Mouse (Mus musculus) liver, embryonic 14.5 days (tissue): ENCODE measurements around the gene Gramd1b. TPM values are rescaled to one million over a fixed set of nuclear protein-coding genes. Genes with fewer than 3 reads are reported as not detected.
A peak's percentile ranks its signal among the peaks of the same experiment; 100 is the strongest.

Experiments used
- ATAC-seq: fragments of 200-750 bp; cut with Nextera tagmentation; 2 replicates; pipeline ENCODE4 v1.8.0; 2017; ENCODE audit warnings: moderate number of reproducible peaks, mild to moderate bottlenecking, moderate library complexity; ENCODE audit not compliant: insufficient read depth
- DNase-seq, 3 experiments: peaks; one replicate each; pipeline ENCODE4 v3.0.0-alpha.2; 2012 to 2013; ENCODE audit warnings: low read depth in 3 of 3, low spot score in 3 of 3
- H3K27ac ChIP-seq: fragments of 300-500 bp; sonication (generic); 2 replicates; pipeline ENCODE4 v1.5.1; 2014; ENCODE audit warnings: moderate library complexity, mild to moderate bottlenecking, control low read depth, inconsistent platforms
- H3K27me3 ChIP-seq: fragments of 300-500 bp; sonication (generic); 2 replicates; pipeline ENCODE4 v1.6.1; 2014; ENCODE audit warnings: mild to moderate bottlenecking, low read length, moderate library complexity; ENCODE audit not compliant: control insufficient read depth, insufficient read depth
- H3K36me3 ChIP-seq: fragments of 300-500 bp; sonication (generic); replicated peaks from 2 replicates; pipeline ENCODE4 v1.6.1; 2014; ENCODE audit warnings: low read depth; ENCODE audit not compliant: control insufficient read depth, insufficient read depth
- H3K4me1 ChIP-seq, 2 experiments: fragments of 200-500 bp in 1 of 2; fragments of 300-500 bp in 1 of 2; sonication (generic) in 1 of 2; replicated peaks; 2 replicates each; pipeline ENCODE4 v1.6.1; 2012 to 2014; ENCODE audit warnings: antibody characterized with exemption in 1 of 2, inconsistent platforms in 1 of 2, low read length in 1 of 2; ENCODE audit not compliant: control insufficient read depth in 2 of 2, insufficient read depth in 2 of 2
- H3K4me2 ChIP-seq: fragments of 300-500 bp; sonication (generic); 2 replicates; pipeline ENCODE4 v1.6.1; 2014; ENCODE audit warnings: low read depth, mild to moderate bottlenecking, control low read depth, moderate library complexity
- H3K4me3 ChIP-seq, 2 experiments: fragments of 200-500 bp in 1 of 2; fragments of 300-500 bp in 1 of 2; sonication (generic) in 1 of 2; 2 replicates each; pipeline ENCODE4 v1.5.1; 2012 to 2014; ENCODE audit warnings: low read depth in 2 of 2, low read length in 2 of 2, mild to moderate bottlenecking in 2 of 2, control low read depth in 1 of 2, inconsistent platforms in 1 of 2, moderate library complexity in 1 of 2; ENCODE audit not compliant: insufficient read depth in 1 of 2
- H3K9ac ChIP-seq: fragments of 300-500 bp; sonication (generic); replicated peaks from 2 replicates; pipeline ENCODE4 v1.6.1; 2014; ENCODE audit warnings: mild to moderate bottlenecking, control low read depth, moderate library complexity
- H3K9me3 ChIP-seq: fragments of 300-500 bp; sonication (generic); 2 replicates; pipeline ENCODE4 v1.6.1; 2016; ENCODE audit warnings: low read length, mixed read lengths; ENCODE audit not compliant: control insufficient read depth
- CTCF ChIP-seq: IDR thresholded peaks from 2 replicates; pipeline ENCODE4 v1.5.1; 2016; ENCODE audit warnings: antibody characterized with exemption, low read depth, control low read depth
- EP300 ChIP-seq: IDR thresholded peaks from 2 replicates; pipeline ENCODE4 v1.6.1; 2016; ENCODE audit warnings: antibody characterized with exemption, low read depth
- WGBS: fragments of 180-500 bp; shearing (Covaris S2); extraction: QIAGEN DNeasy Blood & Tissue Kit; methylation state at CpG from one replicate; pipeline ENCODE4 v1.1.7; 2014; ENCODE audit not compliant: insufficient replicate concordance; 5-methylcytosine and 5-hydroxymethylcytosine counted together
- polyA plus RNA-seq, 2 experiments: library from polyadenylated mRNA; depleted of rRNA in 1 of 2; stranded (reverse) in 1 of 2; unstranded in 1 of 2; fragments of >200 nt; fragmentation: Nextera tagmentation in 1 of 2; extraction: Ambion mirVana in 1 of 2; gene quantifications; 2 replicates each; pipeline versions ENCODE4 v1.2.1 to v1.2.3; 2012 to 2014

The Gramd1b gene
- polyA plus RNA-seq, 2 experiments, result 0.71 to 1.0 TPM

DNA sequence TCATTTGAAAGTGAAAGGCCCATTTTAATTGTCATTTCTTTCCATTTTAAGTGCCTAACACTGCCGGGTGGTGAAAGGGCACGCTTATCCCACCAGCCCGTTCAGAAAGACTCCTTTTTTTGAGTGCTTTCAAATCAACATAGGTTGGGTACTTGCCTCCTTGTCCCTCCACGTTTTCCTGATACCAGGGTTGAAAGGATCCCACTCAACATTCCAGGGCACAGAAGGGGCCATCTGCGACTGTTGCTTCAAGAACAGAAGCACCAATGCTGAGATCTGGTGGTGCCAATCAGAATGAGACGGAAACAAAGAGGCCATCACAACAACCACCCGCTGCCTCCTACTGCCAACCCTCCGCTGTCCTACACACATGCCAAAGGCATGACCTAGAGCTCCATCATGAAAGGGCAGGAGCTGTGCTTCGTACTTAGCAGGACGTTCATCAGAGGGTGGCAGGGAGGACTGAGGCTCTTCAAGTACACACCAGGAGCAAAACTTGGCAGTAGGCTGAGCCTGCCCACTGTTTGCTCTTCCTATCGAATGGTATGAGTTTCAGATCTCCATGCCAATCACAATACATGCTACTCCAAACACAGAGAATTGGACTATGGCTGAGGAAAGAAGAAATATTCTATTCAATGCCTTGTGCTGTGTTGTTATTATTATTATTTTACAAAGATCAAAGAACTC is 108.7 kb downstream of the Gramd1b start:
- no peak overlapping the region for H3K4me3 ChIP-seq
- H3K36me3 ChIP-seq, result no peaks in the 10 kb centered on the region
- TF ChIP-seq EP300, result no peak
- no peaks in the 10 kb centered on the region for H3K9me3 ChIP-seq
- ATAC-seq, result no peak
- no peaks in the 10 kb centered on the region for H3K27me3 ChIP-seq
- no peak overlapping the region for H3K4me2 ChIP-seq
- no peak overlapping the region for H3K27ac ChIP-seq
- DNase-seq, result no peak
- H3K9ac ChIP-seq, result no peak overlapping the region
- WGBS, result 71% methylated on average over 11 of the region's 11 CpGs
- no peaks in the 10 kb centered on the region; a peak in 1 of 4 replicates for H3K4me1 ChIP-seq

DNA sequence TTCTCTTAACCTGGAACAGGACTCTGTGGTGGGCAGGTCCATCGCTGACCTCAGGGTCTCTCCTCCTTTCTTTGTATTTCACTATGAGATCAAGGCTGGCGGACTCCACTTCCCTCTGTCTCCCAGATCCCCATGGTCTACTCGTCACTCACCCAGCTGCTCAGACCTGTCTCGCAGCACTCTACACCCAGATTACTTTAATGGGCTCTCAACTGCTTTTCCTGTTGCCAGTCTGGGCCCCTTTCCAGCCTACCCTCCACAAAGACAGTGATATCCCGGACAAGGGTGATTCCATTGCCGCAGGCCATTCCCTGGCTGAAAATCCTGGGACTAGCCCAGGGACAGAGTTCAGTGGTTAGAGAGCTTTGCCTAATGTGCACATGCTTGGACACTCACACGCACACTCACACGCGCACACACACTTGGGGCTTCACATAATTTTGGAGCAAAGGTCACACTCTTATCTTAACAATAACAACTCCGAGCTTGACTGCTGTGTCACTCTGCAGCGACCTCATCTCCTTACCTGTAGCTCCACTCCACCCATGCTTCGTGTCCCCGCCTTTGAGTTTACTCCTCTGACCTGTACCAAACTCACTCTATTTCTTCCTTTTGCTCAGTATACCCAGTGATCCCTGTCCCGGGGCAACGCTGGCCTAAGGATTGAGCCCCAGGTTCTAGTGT is 110.4 kb downstream of the Gramd1b start:
- no peaks in the 10 kb centered on the region for H3K27me3 ChIP-seq
- H3K4me2 ChIP-seq, result no peak overlapping the region
- no peak for TF ChIP-seq EP300
- TF ChIP-seq CTCF, result no peak
- 72% methylated on average over 15 of the region's 15 CpGs for WGBS
- no peak overlapping the region for H3K27ac ChIP-seq
- no peaks in the 10 kb centered on the region for H3K36me3 ChIP-seq
- H3K4me1 ChIP-seq, result no peaks in the 10 kb centered on the region; a peak in 1 of 4 replicates
- H3K4me3 ChIP-seq, result no peak overlapping the region
- ATAC-seq (no peak), DNase-seq (no peak)
- no peaks in the 10 kb centered on the region for H3K9me3 ChIP-seq
- H3K9ac ChIP-seq, result no peak overlapping the region

DNA sequence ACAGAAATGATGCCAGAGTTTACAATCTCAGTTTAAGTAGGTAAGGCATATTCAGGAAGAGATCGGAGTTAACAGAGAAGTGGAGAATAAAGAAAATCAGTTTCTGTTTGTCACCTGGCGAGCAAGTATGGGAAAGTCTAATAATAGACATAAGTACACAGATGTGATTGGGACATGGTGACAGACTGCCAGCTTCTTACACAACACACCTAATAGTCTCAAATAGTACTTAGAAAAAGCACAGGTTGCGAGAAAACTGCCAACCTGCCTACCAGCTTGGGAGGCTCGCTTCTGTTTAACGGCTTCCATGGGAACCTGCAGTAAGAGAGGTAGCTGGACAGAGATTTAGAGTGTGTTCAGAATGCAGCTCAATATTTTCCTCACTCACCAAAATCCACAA is 112.4 kb downstream of the Gramd1b start:
- H3K27me3 ChIP-seq, result no peaks in the 10 kb centered on the region
- H3K4me2 ChIP-seq, result no peak overlapping the region
- ATAC-seq (no peak), DNase-seq (no peak)
- H3K9ac ChIP-seq, result no peak overlapping the region
- H3K36me3 ChIP-seq, result no peaks in the 10 kb centered on the region
- no peaks in the 10 kb centered on the region for H3K9me3 ChIP-seq
- no peak overlapping the region for H3K4me3 ChIP-seq
- no peaks in the 10 kb centered on the region; a peak in 1 of 4 replicates for H3K4me1 ChIP-seq
- TF ChIP-seq EP300 (no peak), CTCF (no peak)
- H3K27ac ChIP-seq, result no peak overlapping the region
- WGBS, result 71% methylated on average over 5 of the region's 5 CpGs

DNA sequence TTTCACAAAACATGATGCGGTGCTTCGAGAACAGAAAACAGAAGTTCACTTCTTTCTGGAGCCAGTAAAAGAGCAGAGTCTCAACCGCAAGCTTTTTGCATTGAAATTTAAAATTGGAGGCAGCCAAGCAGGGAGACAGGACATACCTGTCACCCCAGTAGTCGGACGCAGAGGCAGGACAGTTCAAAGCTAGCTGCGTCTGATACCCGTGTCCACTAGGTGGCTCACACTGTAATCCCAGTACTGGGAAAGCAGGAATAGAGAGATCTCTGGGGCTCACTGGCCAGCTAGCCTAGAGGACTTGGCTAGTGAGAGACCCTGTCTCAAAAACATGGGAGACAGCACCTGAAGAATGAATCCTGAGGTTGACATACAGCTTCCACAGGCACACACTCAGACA is 115.0 kb downstream of the Gramd1b start:
- no peak overlapping the region for H3K9ac ChIP-seq
- DNase-seq (no peak), ATAC-seq (no peak)
- no peaks in the 10 kb centered on the region for H3K27me3 ChIP-seq
- WGBS, result 77% methylated on average over 7 of the region's 7 CpGs
- no peak overlapping the region for H3K27ac ChIP-seq
- TF ChIP-seq EP300 (no peak), CTCF (peak; percentile 39)
- no peaks in the 10 kb centered on the region for H3K36me3 ChIP-seq
- no peak overlapping the region for H3K4me3 ChIP-seq
- H3K9me3 ChIP-seq, result no peaks in the 10 kb centered on the region
- H3K4me2 ChIP-seq, result no peak overlapping the region
- H3K4me1 ChIP-seq, result no peaks in the 10 kb centered on the region; a peak in 1 of 4 replicates
